Mouse (Mus musculus) myocyte (in vitro differentiated cells): ENCODE results near the gene Klra3. TPM values are rescaled to one million over a fixed set of nuclear protein-coding genes. Genes with fewer than 3 reads are reported as not detected.
"Not testable (repeated sequence)": the region's sequence is repeated elsewhere in the genome, so short reads cannot be mapped to it uniquely, and the experiment has no call there.

Source experiments
- H3K27me3 ChIP-seq: one replicate; pipeline ENCODE4 v1.6.1; 2011; ENCODE audit not compliant: control insufficient read depth, insufficient read depth, insufficient read length
- H3K36me3 ChIP-seq: one replicate; pipeline ENCODE4 v1.6.1; 2011; ENCODE audit not compliant: control insufficient read depth, insufficient read depth
- H3K4me2 ChIP-seq: one replicate; pipeline ENCODE4 v1.6.1; 2011; ENCODE audit warnings: low read depth, control low read depth
- H3K4me3 ChIP-seq: one replicate; pipeline ENCODE4 v1.5.1; 2011; ENCODE audit warnings: mild to moderate bottlenecking, control low read depth, moderate library complexity
- H3K79me2 ChIP-seq: one replicate; pipeline ENCODE4 v1.6.1; 2011; ENCODE audit not compliant: control insufficient read depth, insufficient read depth
- H3ac ChIP-seq: one replicate; pipeline ENCODE4 v1.6.1; 2011; ENCODE audit not compliant: control insufficient read depth, insufficient read length
- CEBPB ChIP-seq: IDR thresholded peaks from 2 replicates; pipeline ENCODE4 v1.6.1; 2011; ENCODE audit warnings: mild to moderate bottlenecking, moderate library complexity; ENCODE audit not compliant: poor library complexity, insufficient read depth, severe bottlenecking
- E2F4 ChIP-seq: IDR thresholded peaks from one replicate; pipeline ENCODE4 v1.6.1; 2011; ENCODE audit warnings: mild to moderate bottlenecking, control low read depth, moderate library complexity; ENCODE audit not compliant: insufficient read depth
- MAX ChIP-seq: IDR thresholded peaks from one replicate; pipeline ENCODE4 v1.6.1; 2011; ENCODE audit warnings: low read depth, mild to moderate bottlenecking, control low read depth
- MYOD1 ChIP-seq, 3 experiments: IDR thresholded peaks; one replicate each; pipeline ENCODE4 v1.6.1; 2011; ENCODE audit warnings: control low read depth in 2 of 3, low read depth in 2 of 3, mild to moderate bottlenecking in 2 of 3, moderate library complexity in 1 of 3; ENCODE audit not compliant: insufficient read length in 2 of 3, control insufficient read depth in 1 of 3
- MYOG ChIP-seq, 3 experiments: IDR thresholded peaks; one replicate each; pipeline ENCODE4 v1.6.1; 2011; ENCODE audit warnings: control low read depth in 2 of 3, low read depth in 2 of 3, mild to moderate bottlenecking in 2 of 3; ENCODE audit not compliant: insufficient read length in 2 of 3, control insufficient read depth in 1 of 3, insufficient read depth in 1 of 3
- POLR2A ChIP-seq: IDR thresholded peaks from one replicate; pipeline ENCODE4 v1.6.1; 2011; ENCODE audit warnings: low read depth, mild to moderate bottlenecking, control low read depth, moderate library complexity; ENCODE audit not compliant: insufficient read length
- POLR2AphosphoS2 ChIP-seq: IDR thresholded peaks from one replicate; pipeline ENCODE4 v1.6.1; 2011; ENCODE audit warnings: low read depth, control low read depth; ENCODE audit not compliant: insufficient read length
- REST ChIP-seq: IDR thresholded peaks from one replicate; pipeline ENCODE4 v1.6.1; 2011; ENCODE audit warnings: mild to moderate bottlenecking, control low read depth, moderate library complexity; ENCODE audit not compliant: insufficient read depth, insufficient read length
- SRF ChIP-seq: IDR thresholded peaks from one replicate; pipeline ENCODE4 v1.6.1; 2011; ENCODE audit warnings: low read depth; ENCODE audit not compliant: control insufficient read depth, insufficient read length
- TCF12 ChIP-seq: IDR thresholded peaks from one replicate; pipeline ENCODE4 v1.6.1; 2011; ENCODE audit warnings: mild to moderate bottlenecking, control low read depth; ENCODE audit not compliant: poor library complexity, insufficient read depth, severe bottlenecking
- TCF3 ChIP-seq: IDR thresholded peaks from one replicate; pipeline ENCODE4 v1.6.1; 2011; ENCODE audit warnings: low read depth, control low read depth; ENCODE audit not compliant: insufficient read length
- USF1 ChIP-seq: IDR thresholded peaks from one replicate; pipeline ENCODE4 v1.6.1; 2011; ENCODE audit warnings: low read depth, mild to moderate bottlenecking, control low read depth, moderate library complexity
- polyA plus RNA-seq: library from polyadenylated mRNA; unstranded; fragments of >200 nt; fragmentation: generic; extraction: Trizol; gene quantifications from one replicate; pipeline ENCODE4 v1.2.1, GENCODE M21; 2012; ENCODE audit warnings: missing spikeins

Klra3 gene
- not detected for polyA plus RNA-seq

GRCm38 (mm10) chr6:130337411-130337810 is at the start of gene Klra3:
Klra3 (minus strand) TSS chr6:130337574.
- Histone ChIP-seq H3ac (no peak within 1 kb of the TSS), H3K27me3 (no peaks in the 10 kb centered on the region), H3K4me3 (no peak within 1 kb of the TSS), H3K4me2 (no peak within 1 kb of the TSS), H3K79me2 (no peaks in the 10 kb centered on the region), H3K36me3 (no peaks in the 10 kb centered on the region)
- TF ChIP-seq CEBPB (no peak), USF1 (no peak), POLR2A (no peak), MAX (no peak), MYOD1 (IDR thresholded peaks at IDR 0.05; ENCODE audit: control insufficient read depth in 1 of 3, insufficient read length in 2 of 3, low read depth in 2 of 3) (no peak), TCF3 (no peak), REST (no peak), MYOG (IDR thresholded peaks at IDR 0.05; ENCODE audit: control insufficient read depth in 1 of 3, insufficient read depth in 1 of 3, insufficient read length in 2 of 3, low read depth in 2 of 3) (no peak), POLR2AphosphoS2 (no peak), E2F4 (no peak), SRF (no peak), TCF12 (no peak)

GRCm38 (mm10) chr6:130386750-130387149 is 49.4 kb upstream of the Klra3 start, which contains the start of gene Klra1:
Klra1 (minus strand) TSS chr6:130386874.
- Histone ChIP-seq H3K27me3 (no peaks in the 10 kb centered on the region), H3K4me3 (no peak within 1 kb of the TSS), H3K36me3 (no peaks in the 10 kb centered on the region), H3ac (no peak within 1 kb of the TSS), H3K4me2 (no peak within 1 kb of the TSS), H3K79me2 (no peaks in the 10 kb centered on the region)
- TF ChIP-seq POLR2AphosphoS2 (no peak), MYOG (IDR thresholded peaks at IDR 0.05; ENCODE audit: control insufficient read depth in 1 of 3, insufficient read depth in 1 of 3, insufficient read length in 2 of 3, low read depth in 2 of 3) (no peak), E2F4 (no peak), USF1 (no peak), SRF (no peak), CEBPB (no peak), TCF12 (no peak), MYOD1 (IDR thresholded peaks at IDR 0.05; ENCODE audit: control insufficient read depth in 1 of 3, insufficient read length in 2 of 3, low read depth in 2 of 3) (no peak)

GRCm38 (mm10) chr6:130385803-130386202 is 48.4 kb upstream of the Klra3 start:
- Histone ChIP-seq H3K36me3 (no peaks in the 10 kb centered on the region), H3K79me2 (no peaks in the 10 kb centered on the region), H3K27me3 (no peaks in the 10 kb centered on the region), H3K4me2 (no peak overlapping the region), H3ac (no peak overlapping the region), H3K4me3 (no peak overlapping the region)
- no peak for TF ChIP-seq USF1
- TF ChIP-seq POLR2A, result no peak
- no peak for TF ChIP-seq TCF3
- TF ChIP-seq MAX, result no peak
- no peak for TF ChIP-seq E2F4
- no peak for TF ChIP-seq REST
- no peak for TF ChIP-seq MYOD1 (IDR thresholded peaks at IDR 0.05; ENCODE audit: control insufficient read depth in 1 of 3, insufficient read length in 2 of 3, low read depth in 2 of 3)
- no peak for TF ChIP-seq CEBPB
- TF ChIP-seq MYOG (IDR thresholded peaks at IDR 0.05; ENCODE audit: control insufficient read depth in 1 of 3, insufficient read depth in 1 of 3, insufficient read length in 2 of 3, low read depth in 2 of 3), result no peak
- TF ChIP-seq POLR2AphosphoS2, result no peak
- no peak for TF ChIP-seq TCF12
- TF ChIP-seq SRF, result no peak

- no peaks in the 10 kb centered on the region for H3K27me3 ChIP-seq
- no peaks in the 10 kb centered on the region for H3K79me2 ChIP-seq
- TF ChIP-seq POLR2A, result no peak
- no peak for TF ChIP-seq MYOG (IDR thresholded peaks at IDR 0.05; ENCODE audit: control insufficient read depth in 1 of 3, insufficient read depth in 1 of 3, insufficient read length in 2 of 3, low read depth in 2 of 3)
- no peak for TF ChIP-seq REST
- no peak for TF ChIP-seq SRF
- TF ChIP-seq TCF3, result no peak
- no peak overlapping the region for H3K4me2 ChIP-seq
- no peaks in the 10 kb centered on the region for H3K36me3 ChIP-seq
- no peak overlapping the region for H3K4me3 ChIP-seq
- H3ac ChIP-seq, result no peak overlapping the region
These were observed 45.0 kb upstream of the Klra3 start for GRCm38 (mm10) chr6:130382375-130382774.

GRCm38 (mm10) chr6:130345381-130345780 is 8.0 kb upstream of the Klra3 start:
- not testable (repeated sequence) for H3K79me2 ChIP-seq, H3ac ChIP-seq, H3K27me3 ChIP-seq, H3K36me3 ChIP-seq, H3K4me3 ChIP-seq, H3K4me2 ChIP-seq

GRCm38 (mm10) chr6:130341973-130342372 is 4.6 kb upstream of the Klra3 start:
- not testable (repeated sequence) for H3K79me2 ChIP-seq, H3K27me3 ChIP-seq, H3ac ChIP-seq, H3K36me3 ChIP-seq, H3K4me3 ChIP-seq, H3K4me2 ChIP-seq
